In the genomic region with DNA sequence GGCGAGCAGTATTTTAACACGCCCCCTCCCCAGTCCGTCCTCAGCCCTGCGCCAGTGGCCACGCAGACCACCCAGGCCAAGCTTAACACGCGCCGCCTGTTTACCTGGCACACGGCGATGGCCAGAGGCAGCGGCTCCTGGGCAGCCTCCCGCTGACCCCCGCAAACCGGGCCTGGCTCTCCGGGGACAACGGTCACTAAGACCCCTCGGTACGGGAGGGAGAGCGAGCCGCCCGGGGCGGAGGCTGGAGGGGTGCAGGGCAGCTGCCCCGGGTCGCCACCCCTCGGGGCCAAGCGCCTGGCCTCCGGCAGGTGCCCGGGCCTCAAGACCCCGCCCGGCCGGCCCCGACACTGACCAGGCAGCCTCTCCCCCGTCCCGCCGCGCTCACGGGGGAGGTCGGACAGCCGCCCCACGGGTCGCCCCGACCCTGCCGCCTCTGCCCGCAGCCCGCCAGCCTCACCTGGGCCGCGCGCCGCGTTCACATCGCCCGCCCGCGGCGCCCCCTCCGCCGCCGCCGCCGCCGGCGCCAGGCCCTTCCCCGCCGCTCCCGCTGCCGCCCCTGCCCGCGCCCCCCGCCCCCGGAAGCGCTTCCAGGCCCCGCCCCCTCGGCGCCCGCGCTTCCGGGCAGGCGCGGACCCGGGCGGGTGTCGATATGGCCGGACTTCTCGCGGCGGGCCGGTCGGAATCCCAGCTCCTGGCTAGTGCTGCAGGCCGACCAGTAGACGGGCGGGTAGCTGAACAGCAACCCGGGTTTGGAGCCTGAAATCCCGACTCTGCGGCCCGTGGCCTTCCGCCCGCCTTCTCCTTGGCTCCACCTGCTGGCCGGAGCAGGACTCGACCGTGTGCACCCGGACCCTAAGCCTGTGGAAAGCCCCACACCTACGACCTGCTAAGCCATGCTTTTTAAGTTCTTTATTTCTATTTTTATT, we compare ENCODE assay signal across 8 mouse cellular contexts. TPM values are rescaled to one million over a fixed set of nuclear protein-coding genes. Genes with fewer than 3 reads are reported as not detected.
DNase-seq lines count a peak whose midpoint lies in the region; ATAC-seq lines count a peak whose summit lies in the region.

A gene (minus strand): TSS at position 554 of the 929 bp plus-strand sequence.

- no peaks in the 10 kb centered on the region for H3K9me3 ChIP-seq in intestine, embryonic 14.5 days (ENCODE audit: control insufficient read depth, low read length)
- H3K9me3 ChIP-seq in limb, embryonic 13.5 days: no peaks in the 10 kb centered on the region
- H3K9me3 ChIP-seq in midbrain, embryonic 14.5 days (ENCODE audit: control insufficient read depth, low read length): no peaks in the 10 kb centered on the region
- H3K9me3 ChIP-seq in stomach, embryonic 14.5 days (ENCODE audit: control insufficient read depth, low read depth, low read length): no peaks in the 10 kb centered on the region

- H3K4me1 ChIP-seq in intestine, embryonic 14.5 days (replicated peaks; ENCODE audit: control insufficient read depth, insufficient read depth, low read length): peaks cover 22% of the 10 kb centered on the region
- peaks cover 38% of the 10 kb centered on the region for H3K4me1 ChIP-seq in limb, embryonic 13.5 days
- H3K4me1 ChIP-seq in midbrain, embryonic 14.5 days (ENCODE audit: control insufficient read depth, insufficient read depth, low read length): peaks cover 21% of the 10 kb centered on the region
- H3K4me1 ChIP-seq in stomach, embryonic 14.5 days (ENCODE audit: control insufficient read depth, insufficient read depth, low read length): peaks cover 22% of the 10 kb centered on the region

- peak; percentile 83 for ATAC-seq in intestine, embryonic 14.5 days (replicated peaks; ENCODE audit: low FRiP score, low TSS enrichment, low read depth)
- ATAC-seq in limb, embryonic 13.5 days (ENCODE audit: low FRiP score, low read depth): peak; percentile 69
- peak; percentile 84 for ATAC-seq in midbrain, embryonic 14.5 days (ENCODE audit: low FRiP score, low TSS enrichment)
- peak; percentile 69 for ATAC-seq in stomach, embryonic 14.5 days (ENCODE audit: insufficient number of reproducible peaks, insufficient read depth, low FRiP score, low read depth)

- under 1% methylated on average over 86 of the region's 102 CpGs for WGBS in intestine, embryonic 14.5 days
- WGBS in limb, embryonic 13.5 days: under 1% methylated on average over 84 of the region's 102 CpGs
- WGBS in midbrain, embryonic 14.5 days: under 1% methylated on average over 86 of the region's 102 CpGs
- WGBS in stomach, embryonic 14.5 days: under 1% methylated on average over 85 of the region's 102 CpGs

- H3K4me2 ChIP-seq in intestine, embryonic 14.5 days (ENCODE audit: low read length): peak within 1 kb of the TSS; percentile 89
- H3K4me2 ChIP-seq in limb, embryonic 13.5 days (replicated peaks): peak within 1 kb of the TSS; percentile 87
- H3K4me2 ChIP-seq in midbrain, embryonic 14.5 days (ENCODE audit: low read length): peak within 1 kb of the TSS; percentile 94
- peak within 1 kb of the TSS; percentile 79 for H3K4me2 ChIP-seq in stomach, embryonic 14.5 days (replicated peaks; ENCODE audit: low read depth, low read length)

- peaks cover 14% of the 10 kb centered on the region; the same call in 1 of the 2 replicates for H3K36me3 ChIP-seq in intestine, embryonic 14.5 days (ENCODE audit: control insufficient read depth, insufficient read depth, low read length)
- peaks cover 15% of the 10 kb centered on the region for H3K36me3 ChIP-seq in limb, embryonic 13.5 days
- peaks cover 17% of the 10 kb centered on the region for H3K36me3 ChIP-seq in midbrain, embryonic 14.5 days (ENCODE audit: control insufficient read depth, insufficient read depth, low read length)
- H3K36me3 ChIP-seq in stomach, embryonic 14.5 days (ENCODE audit: control insufficient read depth, insufficient read depth, low read length): peaks cover 10% of the 10 kb centered on the region; the same call in 1 of the 2 replicates

- no peaks in the 10 kb centered on the region for H3K27me3 ChIP-seq in intestine, embryonic 14.5 days (replicated peaks; ENCODE audit: control insufficient read depth, insufficient read depth, low read length)
- H3K27me3 ChIP-seq in limb, embryonic 13.5 days: no peaks in the 10 kb centered on the region
- no peaks in the 10 kb centered on the region for H3K27me3 ChIP-seq in midbrain, embryonic 14.5 days (ENCODE audit: control insufficient read depth, insufficient read depth, low read length)
- H3K27me3 ChIP-seq in stomach, embryonic 14.5 days (ENCODE audit: control insufficient read depth, insufficient read depth, low read length): no peaks in the 10 kb centered on the region

- peak; percentile 74 for DNase-seq in 3134 (ENCODE audit: extremely low read depth, insufficient read length, low spot score)
- DNase-seq in T-cell, adult 2 months (ENCODE audit: low spot score): peak; percentile 72
- DNase-seq in cerebellum, postnatal 36 days: peak; percentile 53 to 61
- peak; percentile 65 for DNase-seq in gastrocnemius, postnatal 25 days
- DNase-seq in intestine, embryonic 14.5 days (ENCODE audit: low spot score): peak; percentile 82
- peak; percentile 90 for DNase-seq in midbrain, embryonic 14.5 days

- H3K4me3 ChIP-seq in intestine, embryonic 14.5 days (ENCODE audit: low read depth, low read length): peak within 1 kb of the TSS; percentile 91
- H3K4me3 ChIP-seq in limb, embryonic 13.5 days: peak within 1 kb of the TSS; percentile 99
- peak within 1 kb of the TSS; percentile 98 for H3K4me3 ChIP-seq in midbrain, embryonic 14.5 days (replicated peaks; ENCODE audit: low read depth, low read length)
- peak within 1 kb of the TSS; percentile 88 for H3K4me3 ChIP-seq in stomach, embryonic 14.5 days (ENCODE audit: low read depth, low read length)

- H3K9ac ChIP-seq in intestine, embryonic 14.5 days (ENCODE audit: low read length): peak within 1 kb of the TSS; percentile 91
- H3K9ac ChIP-seq in limb, embryonic 13.5 days: peak within 1 kb of the TSS; percentile 96
- H3K9ac ChIP-seq in midbrain, embryonic 14.5 days (replicated peaks; ENCODE audit: low read length): peak within 1 kb of the TSS; percentile 95
- H3K9ac ChIP-seq in stomach, embryonic 14.5 days (replicated peaks; ENCODE audit: low read depth, low read length): peak within 1 kb of the TSS; percentile 97

- H3K27ac ChIP-seq in intestine, embryonic 14.5 days (ENCODE audit: low read depth): peak within 1 kb of the TSS; percentile 69
- H3K27ac ChIP-seq in limb, embryonic 13.5 days: peak within 1 kb of the TSS; percentile 79
- H3K27ac ChIP-seq in midbrain, embryonic 14.5 days (replicated peaks; ENCODE audit: low read depth, low read length): peak within 1 kb of the TSS; percentile 70
- peak within 1 kb of the TSS; percentile 71 for H3K27ac ChIP-seq in stomach, embryonic 14.5 days (ENCODE audit: low read length)

RNA-seq across cellular contexts. Expression of the gene that starts here (rescaled TPM):
- 1 to 10 TPM; 3.5 to 4.4 TPM for total RNA-seq in gastrocnemius, postnatal 25 days (2021)
- polyA plus RNA-seq in intestine, embryonic 14.5 days (2014; fragmentation: Nextera tagmentation; extraction: Ambion mirVana): 6.0 and 7.1 TPM in 2 replicates
- 5.8 and 7.4 TPM in 2 replicates for polyA plus RNA-seq in limb, embryonic 13.5 days (2015; fragmentation: Nextera tagmentation; extraction: Ambion mirVana)
- polyA plus RNA-seq in midbrain, embryonic 14.5 days (2014; fragmentation: Nextera tagmentation; extraction: Ambion mirVana): 5.6 and 9.2 TPM in 2 replicates
- polyA plus RNA-seq in stomach, embryonic 14.5 days (2014; fragmentation: Nextera tagmentation; extraction: Ambion mirVana): 8.4 and 9.0 TPM in 2 replicates

Comparison
In these comparisons a context has a peak if more than half of its experiments do, and no peak if none do; other contexts are left out.
1. Peak in every context shown above with its lines: DNase-seq, ATAC-seq, H3K4me3 ChIP-seq and H3K27ac ChIP-seq.